Mouse (Mus musculus): ENCODE results near the gene Ssna1. TPM values are rescaled to one million over a fixed set of nuclear protein-coding genes. Genes with fewer than 3 reads are reported as not detected.

Ssna1 gene
- total RNA-seq, 4 experiments from 2014 or later = 59.0 to 71.0 (median 64.3) TPM

DNA sequence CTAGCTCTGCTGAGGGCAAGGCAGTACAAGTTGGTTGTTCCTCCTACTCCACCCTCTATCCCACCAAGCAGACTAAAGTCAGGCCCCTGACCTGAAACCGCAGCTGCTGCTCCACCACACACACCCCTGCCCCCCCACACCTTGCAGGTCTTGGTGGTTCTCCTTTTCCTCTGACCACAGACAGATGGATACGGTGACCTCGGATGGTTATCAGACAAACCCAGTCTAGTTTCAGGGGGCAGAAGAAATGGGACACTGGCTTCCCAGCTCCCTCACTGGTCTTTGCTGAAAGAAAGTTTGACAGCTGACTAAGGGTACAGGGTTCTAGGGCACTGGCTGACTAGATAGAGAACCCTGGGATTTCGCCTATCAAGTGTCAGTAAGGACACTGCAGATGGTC, 38.8 kb downstream of the Ssna1 start:
- no peak for DNase-seq (ENCODE audit: low spot score in 2 of 2)

DNA sequence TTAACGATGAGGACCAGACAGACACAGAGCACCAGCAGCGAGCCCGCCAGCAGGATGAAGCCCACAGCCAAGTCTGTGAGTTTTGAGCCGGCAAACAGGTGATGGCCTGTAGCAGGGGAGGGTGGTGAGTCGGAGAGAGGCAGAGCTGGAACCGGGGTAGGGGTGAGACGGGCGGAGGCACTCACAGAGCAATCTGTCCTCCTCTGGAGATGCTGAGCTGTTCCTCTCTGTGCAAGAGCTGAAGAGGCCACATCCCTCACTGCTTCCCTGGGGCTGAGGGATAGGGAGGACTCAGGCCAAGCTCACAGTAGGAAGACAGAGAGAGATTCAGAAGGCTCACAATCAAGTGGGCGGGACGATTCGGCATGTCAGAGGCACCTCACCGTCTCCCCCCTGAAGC, 41.2 kb downstream of the Ssna1 start:
- no peak for DNase-seq (ENCODE audit: low spot score in 2 of 2)

DNA sequence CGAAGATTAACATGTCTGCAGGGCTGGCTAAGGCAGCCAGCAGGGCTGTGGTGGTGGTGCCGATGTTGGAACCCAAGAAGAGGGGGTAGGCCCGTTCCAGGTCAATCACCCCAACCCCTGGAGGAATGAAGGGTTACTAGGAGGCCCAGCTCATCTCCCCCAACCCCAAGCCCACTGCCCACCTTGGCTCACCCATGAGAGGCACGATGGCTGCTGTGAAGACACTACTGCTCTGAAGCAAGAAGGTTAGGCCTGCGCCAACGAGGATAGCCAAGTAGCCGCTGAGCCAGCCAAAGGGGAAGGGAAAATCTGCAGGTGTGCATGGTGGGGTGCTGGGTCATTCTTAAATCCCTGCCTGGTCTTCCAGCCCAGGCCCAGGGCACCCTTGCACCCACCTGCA, 41.7 kb downstream of the Ssna1 start:
- DNase-seq (ENCODE audit: low spot score in 2 of 2) = no peak

DNA sequence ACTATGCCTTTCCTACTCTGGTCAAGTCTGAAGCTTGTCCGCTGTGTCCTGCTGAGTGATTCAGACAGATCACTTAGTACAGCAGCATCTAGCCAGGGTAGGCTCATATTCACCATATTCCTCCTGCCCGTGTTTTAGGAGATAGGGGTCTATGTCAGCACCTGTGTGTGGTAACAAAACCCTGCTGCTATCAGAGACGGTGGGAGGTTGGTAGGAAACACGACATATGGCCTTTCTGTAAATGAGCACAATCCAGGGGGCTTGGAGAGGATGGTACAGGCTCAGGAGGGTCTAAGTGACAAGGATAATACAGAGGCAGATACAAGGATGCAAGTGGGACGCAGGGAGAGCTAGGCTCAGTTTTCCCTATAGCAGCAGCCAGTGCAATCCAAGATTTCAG, 42.7 kb downstream of the Ssna1 start:
- DNase-seq (ENCODE audit: low spot score in 2 of 2) = no peak

DNA sequence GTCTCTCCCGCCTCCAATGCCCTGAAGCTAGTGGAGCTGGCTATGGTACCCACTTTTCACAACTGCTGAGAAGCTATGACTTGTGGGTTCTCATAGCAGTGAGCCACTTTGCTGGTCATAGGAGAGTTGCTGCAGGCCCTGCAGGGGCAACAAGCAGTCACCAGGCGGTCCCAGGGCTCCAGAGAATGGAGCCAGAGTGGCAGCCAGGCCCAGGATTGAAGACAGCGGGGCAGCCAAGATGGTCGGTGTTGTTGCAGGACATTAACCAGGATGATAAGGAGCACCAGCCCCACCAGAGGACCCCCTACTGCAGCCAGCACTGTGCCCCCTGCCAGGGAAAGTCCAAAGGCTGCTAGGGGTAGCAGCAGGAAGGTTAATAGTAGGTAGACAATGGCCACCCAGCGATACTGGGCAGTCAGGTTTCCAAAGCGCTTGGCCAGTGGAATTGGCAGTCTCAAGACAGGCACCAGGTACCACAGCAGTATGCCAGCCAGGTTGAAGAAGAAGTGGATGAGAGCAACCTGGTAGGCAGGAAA, 43.2 kb downstream of the Ssna1 start:
- no peak for DNase-seq (ENCODE audit: low spot score in 2 of 2)

DNA sequence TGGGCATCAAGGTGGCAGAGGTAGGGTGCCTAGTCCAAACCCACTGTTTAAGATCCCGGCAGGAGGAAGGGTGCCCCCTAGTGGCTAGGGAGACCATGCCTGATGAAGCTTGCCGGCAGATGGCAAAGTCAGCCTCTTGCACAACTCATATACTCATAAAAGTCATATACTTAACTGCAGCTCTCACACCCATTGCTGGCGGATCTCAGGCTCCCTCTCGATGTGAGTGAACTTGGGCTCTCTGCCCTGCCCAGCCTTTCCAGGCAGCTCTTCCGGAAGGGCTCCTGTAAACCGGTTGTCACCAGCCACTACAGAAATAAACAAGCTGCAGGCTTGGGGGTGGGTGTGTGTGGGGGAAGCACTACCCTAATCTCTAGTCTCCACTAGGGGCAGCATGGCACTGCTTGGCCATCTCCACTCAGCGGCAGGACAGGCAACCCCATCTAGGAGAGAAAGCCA, 43.8 kb downstream of the Ssna1 start:
- peak; percentile 85 to 88 for DNase-seq (ENCODE audit: low spot score in 2 of 2)

DNA sequence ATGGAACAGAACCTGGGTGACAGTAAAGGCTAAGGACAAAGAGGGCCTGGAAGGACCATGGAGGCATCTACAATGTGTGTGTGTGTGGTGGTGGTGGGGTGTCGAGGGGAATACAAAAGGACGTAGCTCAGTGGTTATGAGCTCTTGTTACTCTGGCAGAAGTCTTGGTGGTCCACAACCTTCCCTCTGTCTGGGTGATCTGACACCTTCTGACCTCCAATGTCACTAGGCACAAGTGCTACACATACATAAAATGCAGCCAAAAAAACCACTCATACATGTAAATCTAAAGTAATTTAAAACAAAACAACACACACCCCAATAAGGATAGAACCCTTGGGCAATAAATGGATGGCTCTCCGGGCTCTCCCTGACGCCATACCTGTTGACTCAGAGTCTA, 44.8 kb downstream of the Ssna1 start:
- no peak for DNase-seq (ENCODE audit: low spot score in 2 of 2)

DNA sequence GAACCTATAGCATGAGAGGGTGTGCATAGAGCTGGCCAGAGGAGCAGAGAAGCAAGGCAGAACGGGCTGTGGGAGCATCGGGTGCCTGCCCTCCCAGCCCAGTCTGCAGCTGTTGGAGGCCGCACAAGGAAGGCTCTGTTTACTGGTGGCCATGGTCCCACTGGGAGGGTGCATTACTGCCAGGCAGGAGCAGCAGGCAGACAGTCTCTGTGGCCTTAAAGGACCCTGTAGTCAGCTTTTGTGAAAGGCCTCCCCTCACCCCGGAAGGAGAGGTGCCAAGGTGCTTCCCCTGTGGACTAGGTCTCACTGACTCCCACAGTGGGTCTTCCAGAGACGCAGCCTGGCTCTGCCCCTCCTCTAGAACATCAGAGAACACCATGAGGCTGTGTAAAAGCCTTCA, 45.4 kb downstream of the Ssna1 start:
- DNase-seq (ENCODE audit: low spot score in 2 of 2) = peak; percentile 66 to 74

DNA sequence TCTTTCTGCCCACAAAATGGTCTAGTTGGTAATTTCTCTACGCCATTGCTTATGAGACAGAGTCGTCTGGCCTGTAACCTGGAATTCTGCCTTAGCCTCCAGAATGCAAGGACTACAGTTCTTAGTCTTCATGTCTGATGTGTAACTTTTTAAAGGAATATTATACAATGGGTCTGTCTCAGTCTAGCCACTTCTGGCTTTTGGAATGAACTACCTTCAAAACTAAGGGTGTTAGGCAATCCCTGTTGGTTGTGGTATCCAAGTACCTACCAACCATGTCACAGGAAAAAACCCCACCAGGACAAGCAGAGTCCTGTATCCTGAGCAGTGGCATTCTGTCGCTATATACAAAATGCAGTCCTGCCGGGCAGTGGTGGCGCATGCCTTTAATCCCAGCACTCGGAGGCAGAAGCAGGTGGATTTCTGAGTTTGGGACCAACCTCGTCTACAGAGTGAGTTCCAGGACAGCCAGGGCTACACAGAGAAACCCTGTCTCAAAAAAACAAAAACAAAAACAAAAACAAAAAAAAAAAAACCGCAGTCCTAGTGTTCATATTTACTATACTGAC, 46.3 kb downstream of the Ssna1 start:
- no peak for DNase-seq (ENCODE audit: low spot score in 2 of 2)

DNA sequence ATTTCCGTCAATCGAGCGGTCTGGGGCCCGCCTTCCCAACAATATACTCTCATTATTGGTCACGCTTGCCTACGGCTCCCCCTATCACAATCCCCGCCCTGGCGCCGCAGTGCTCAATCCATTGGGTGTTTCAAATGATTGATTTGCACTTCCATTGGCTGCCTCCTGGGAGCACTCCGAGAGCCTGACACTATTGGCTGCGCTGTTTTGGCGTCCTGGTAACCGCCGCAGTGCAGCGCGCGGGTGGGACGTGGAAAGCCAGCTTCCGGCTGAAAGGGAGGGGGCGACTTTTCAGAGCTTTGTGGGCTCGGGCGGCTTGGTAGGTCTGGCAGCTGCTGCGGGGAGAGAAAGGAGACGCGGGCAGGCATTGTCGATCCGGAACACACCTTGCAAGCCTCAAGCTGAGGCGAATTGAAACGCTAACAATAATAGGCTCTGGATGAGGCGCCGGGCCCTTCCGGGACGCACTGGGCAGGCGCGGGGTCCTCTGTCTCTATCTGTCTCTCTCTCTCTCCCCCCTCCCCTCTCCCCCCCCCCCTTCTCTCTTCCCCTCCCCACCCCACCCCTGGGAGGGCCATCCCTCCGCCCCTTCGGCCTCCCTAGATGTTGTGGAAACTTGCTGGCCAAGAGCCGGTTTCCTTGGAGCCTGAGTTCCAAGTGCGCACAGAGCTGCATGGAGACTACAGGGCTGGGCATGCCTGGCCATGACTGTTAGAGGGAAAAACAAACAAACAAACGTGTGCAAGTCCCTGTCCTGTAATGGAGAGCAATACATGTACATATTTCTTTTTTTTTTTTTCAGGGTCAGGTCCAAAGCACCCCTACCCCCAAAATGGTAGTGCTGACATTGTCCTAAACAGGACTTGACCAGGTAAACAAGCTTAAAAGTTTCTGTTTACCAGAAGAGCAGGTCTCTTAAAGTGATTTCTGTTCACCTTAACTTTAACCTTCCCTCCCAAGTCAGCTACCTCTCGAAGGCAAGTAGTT, 47.2 kb downstream of the Ssna1 start:
- peak; percentile 99 to 100 for DNase-seq (ENCODE audit: low spot score in 2 of 2)

DNA sequence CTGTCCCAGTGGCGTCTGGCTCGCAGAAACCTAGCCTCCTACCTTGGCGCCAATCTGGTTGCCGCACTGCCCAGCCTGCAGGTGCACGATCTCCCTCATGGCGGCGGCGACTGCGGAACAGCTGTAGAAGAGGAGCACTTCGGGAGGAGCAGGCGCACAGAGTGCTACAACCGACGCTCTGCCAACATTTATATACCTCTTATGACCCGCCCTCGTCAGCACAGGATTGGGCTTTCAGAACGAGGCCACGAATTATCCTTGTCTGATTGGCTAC, 47.8 kb downstream of the Ssna1 start, which contains the start of gene Tubb4b:
Gene Tubb4b (minus strand): TSS at position 211 of the 274 bp plus-strand sequence.
- DNase-seq (ENCODE audit: low spot score in 2 of 2) = no peak

DNA sequence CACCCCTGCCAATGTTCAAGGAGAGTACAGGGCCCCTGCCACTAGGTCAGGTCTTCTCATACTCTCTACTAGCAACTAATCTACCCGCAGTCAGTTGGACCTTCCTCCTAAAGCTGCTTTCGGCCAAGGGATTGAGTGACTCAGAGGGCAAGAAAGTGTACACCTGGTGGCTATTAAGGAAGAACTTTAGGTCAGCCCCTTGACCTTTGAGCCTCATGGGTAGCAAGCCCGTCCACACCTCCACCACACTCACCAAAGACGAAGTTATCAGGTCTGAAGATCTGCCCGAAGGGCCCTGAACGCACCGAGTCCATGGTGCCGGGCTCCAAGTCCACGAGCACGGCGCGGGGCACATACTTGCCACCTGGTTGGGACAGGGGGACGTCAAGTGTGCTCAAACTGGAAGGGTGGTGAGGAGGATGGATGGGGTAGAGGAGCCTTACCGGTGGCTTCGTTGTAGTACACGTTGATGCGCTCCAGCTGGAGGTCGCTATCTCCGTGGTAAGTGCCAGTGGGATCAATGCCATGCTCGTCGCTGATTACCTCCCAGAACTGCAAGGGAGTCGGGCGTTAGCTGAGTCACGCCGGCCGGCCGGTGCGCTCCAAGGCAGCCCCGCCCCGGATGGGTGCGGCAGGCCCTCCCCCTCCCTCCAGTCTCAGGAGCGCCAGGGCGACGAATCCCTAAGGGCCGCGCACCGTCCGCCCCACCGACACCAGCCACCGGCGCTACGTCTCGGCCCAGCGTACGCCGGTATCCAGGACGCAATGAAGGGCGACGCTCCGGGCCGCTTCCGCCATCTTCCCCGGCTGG, 48.4 kb downstream of the Ssna1 start:
- DNase-seq (ENCODE audit: low spot score in 2 of 2) = peak; percentile 67

DNA sequence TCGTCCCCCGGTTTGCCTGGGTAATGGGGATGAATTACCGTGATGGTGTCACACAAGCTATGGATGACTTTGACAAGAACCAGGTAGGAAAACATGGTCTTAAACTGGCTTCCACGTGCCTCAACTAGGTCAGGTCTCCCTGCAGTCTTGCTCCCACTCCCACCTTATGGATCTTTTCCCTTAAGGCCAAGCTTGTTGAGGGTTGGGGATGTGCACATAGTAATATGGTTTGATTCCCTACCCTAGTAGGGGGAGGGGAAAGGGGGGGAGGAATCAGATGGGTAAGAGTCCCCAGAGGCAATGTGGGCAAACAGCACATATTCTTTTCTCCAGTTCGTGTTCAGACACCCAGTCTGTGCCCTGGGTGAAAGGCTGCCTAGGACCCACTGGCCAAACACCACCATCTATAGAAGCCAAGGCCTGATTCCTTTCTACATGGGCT, 50.9 kb downstream of the Ssna1 start:
- DNase-seq (ENCODE audit: low spot score in 2 of 2) = no peak

Other genes starting within 250 kb of the Ssna1 start
- gene Nsmf, start 218.1 kb downstream of the Ssna1 start, total RNA-seq (2022) = 100 to 1,000 TPM; 768 to 931 (median 837) TPM
- gene Entpd8, start 192.1 kb downstream of the Ssna1 start, total RNA-seq (2022) = not detected
- gene Noxa1, start 177.3 kb downstream of the Ssna1 start, total RNA-seq (2022) = not detected
- gene Nrarp, start 91.7 kb downstream of the Ssna1 start, total RNA-seq (2022) = 10 to 100 TPM; 16.9 to 20.4 (median 19.5) TPM
- gene Tor4a, start 75.6 kb downstream of the Ssna1 start, total RNA-seq (2022) = 1 to 10 TPM; 2.2 to 4.6 (median 2.8) TPM
- 10 to 100 TPM; 56.7 to 64.9 (median 64.0) TPM for gene Nelfb, start 60.9 kb downstream of the Ssna1 start, total RNA-seq (2022)
- under 1 TPM in 2 of 4 experiments, not detected in 2; 0.27 to 0.29 TPM for gene Stpg3, start 57.8 kb downstream of the Ssna1 start, total RNA-seq (2022)
- not detected for gene Fam166a, start 53.7 kb downstream of the Ssna1 start, total RNA-seq (2022)
- gene Tubb4b, start 47.7 kb downstream of the Ssna1 start, total RNA-seq (2022) = 100 to 1,000 TPM; 303 to 348 (median 313) TPM
- not detected for gene Slc34a3, start 38.1 kb downstream of the Ssna1 start, total RNA-seq (2022)
- gene Rnf224, start 35.7 kb downstream of the Ssna1 start, total RNA-seq (2022) = not detected
- gene Rnf208, start 30.2 kb downstream of the Ssna1 start, total RNA-seq (2022) = 100 to 1,000 TPM; 219 to 241 (median 229) TPM
- not detected for gene Cysrt1, start 30.0 kb downstream of the Ssna1 start, total RNA-seq (2022)
- 1 to 10 TPM; 3.3 to 5.5 (median 4.4) TPM for gene AL732309.1, start 25.6 kb downstream of the Ssna1 start, total RNA-seq (2022)
- 10 to 100 TPM; 27.0 to 44.4 (median 33.9) TPM for gene Tmem203, start 17.0 kb downstream of the Ssna1 start, total RNA-seq (2022)
- 10 to 100 TPM; 19.9 to 27.8 (median 24.3) TPM for gene Tprn, start 9.8 kb downstream of the Ssna1 start, total RNA-seq (2022)
- gene Anapc2, start within 50 bp of the Ssna1 start, total RNA-seq (2022) = 100 to 1,000 TPM in 2 of 4 experiments, 10 to 100 TPM in 2; 87.9 to 110 (median 99.0) TPM
- gene Tmem210, start 15.7 kb upstream of the Ssna1 start, total RNA-seq (2022) = not detected
- not detected for gene Lrrc26, start 17.5 kb upstream of the Ssna1 start, total RNA-seq (2022)
- gene Grin1, start 46.7 kb upstream of the Ssna1 start, total RNA-seq (2022) = 100 to 1,000 TPM; 366 to 436 (median 415) TPM
- 10 to 100 TPM; 53.7 to 68.2 (median 59.6) TPM for gene Man1b1, start 59.9 kb upstream of the Ssna1 start, total RNA-seq (2022)
- 10 to 100 TPM; 38.9 to 52.9 (median 45.4) TPM for gene Dpp7, start 83.9 kb upstream of the Ssna1 start, total RNA-seq (2022)
- gene Uap1l1, start 93.2 kb upstream of the Ssna1 start, total RNA-seq (2022) = 10 to 100 TPM; 12.0 to 28.7 (median 20.3) TPM
- gene Sapcd2, start 99.9 kb upstream of the Ssna1 start, total RNA-seq (2022) = 1 to 10 TPM; 2.4 to 4.6 (median 4.2) TPM
- 10 to 100 TPM; 14.6 to 20.7 (median 16.8) TPM for gene Entpd2, start 123.4 kb upstream of the Ssna1 start, total RNA-seq (2022)
- gene Npdc1, start 126.9 kb upstream of the Ssna1 start, total RNA-seq (2022) = 100 to 1,000 TPM; 390 to 435 (median 411) TPM
- under 1 TPM; 0.35 to 0.98 (median 0.44) TPM for gene Fut7, start 150.8 kb upstream of the Ssna1 start, total RNA-seq (2022)
- gene Abca2, start 156.3 kb upstream of the Ssna1 start, total RNA-seq (2022) = 100 to 1,000 TPM; 165 to 186 (median 183) TPM
- under 1 TPM in 2 of 4 experiments, not detected in 2; 0.43 to 0.92 TPM for gene Clic3, start 184.4 kb upstream of the Ssna1 start, total RNA-seq (2022)
- gene Paxx, start 188.7 kb upstream of the Ssna1 start, total RNA-seq (2022) = 10 to 100 TPM; 60.3 to 63.5 (median 61.8) TPM
- gene Ptgds, start 197.6 kb upstream of the Ssna1 start, total RNA-seq (2022) = 1,000 to 10,000 TPM in 3 of 4 experiments, 100 to 1,000 TPM in 1; 912 to 1,488 (median 1,209) TPM
- not detected for gene Lcn12, start 221.5 kb upstream of the Ssna1 start, total RNA-seq (2022)
- gene Fbxw5, start 228.3 kb upstream of the Ssna1 start, total RNA-seq (2022) = 100 to 1,000 TPM; 116 to 120 (median 118) TPM
- gene C8g, start 229.3 kb upstream of the Ssna1 start, total RNA-seq (2022) = 1 to 10 TPM in 3 of 4 experiments, under 1 TPM in 1; 0.77 to 1.4 (median 1.2) TPM

Measured in layer of hippocampus, adult 8-10 months (tissue).